Mouse (Mus musculus) C2C12 (cell line): ENCODE measurements at regions not wholly inside any gene's neighbourhood (a gene's known extent, or its start where the extent isn't known, plus 50 kb on each side); places are given as distances from the start of the nearest gene placed in this dataset.

Source experiments
- H3K27me3 ChIP-seq: one replicate; pipeline ENCODE4 v1.6.1; 2011; ENCODE audit not compliant: control insufficient read depth, insufficient read depth, insufficient read length
- H3K36me3 ChIP-seq: one replicate; pipeline ENCODE4 v1.6.1; 2011; ENCODE audit not compliant: control insufficient read depth, insufficient read depth
- H3K4me3 ChIP-seq: one replicate; pipeline ENCODE4 v1.5.1; 2011; ENCODE audit warnings: mild to moderate bottlenecking, control low read depth; ENCODE audit not compliant: poor library complexity, insufficient read depth, severe bottlenecking
- H3K79me2 ChIP-seq: one replicate; pipeline ENCODE4 v1.6.1; 2011; ENCODE audit not compliant: control insufficient read depth, insufficient read depth
- H3K79me3 ChIP-seq: one replicate; pipeline ENCODE4 v1.6.1; 2011; ENCODE audit warnings: low read depth, control low read depth
- H3ac ChIP-seq: one replicate; pipeline ENCODE3; 2011; ENCODE audit warnings: low read depth; ENCODE audit not compliant: control insufficient read depth, insufficient read length
- CEBPB ChIP-seq: IDR thresholded peaks from one replicate; pipeline ENCODE4 v1.6.1; 2011; ENCODE audit warnings: low read depth, mild to moderate bottlenecking, control low read depth, moderate library complexity
- CTCF ChIP-seq: IDR thresholded peaks from one replicate; pipeline ENCODE4 v1.5.1; 2011; ENCODE audit not compliant: control insufficient read depth, insufficient read depth, insufficient read length
- FOSL1 ChIP-seq: IDR thresholded peaks from one replicate; pipeline ENCODE4 v1.8.0; 2011; ENCODE audit warnings: mild to moderate bottlenecking, low read length; ENCODE audit not compliant: poor library complexity, insufficient read depth, severe bottlenecking
- MAX ChIP-seq: IDR thresholded peaks from one replicate; pipeline ENCODE4 v1.6.1; 2011; ENCODE audit warnings: mild to moderate bottlenecking, control low read depth
- MYOD1 ChIP-seq: IDR thresholded peaks from one replicate; pipeline ENCODE4 v1.6.1; 2011; ENCODE audit warnings: low read depth; ENCODE audit not compliant: control insufficient read depth, insufficient read length
- MYOG ChIP-seq: IDR thresholded peaks from one replicate; pipeline ENCODE4 v1.6.1; 2011; ENCODE audit not compliant: control insufficient read depth, insufficient read length; ENCODE audit errors: extremely low read depth
- USF1 ChIP-seq: IDR thresholded peaks from one replicate; pipeline ENCODE4 v1.6.1; 2011; ENCODE audit warnings: low read depth, mild to moderate bottlenecking, control low read depth, moderate library complexity

DNA sequence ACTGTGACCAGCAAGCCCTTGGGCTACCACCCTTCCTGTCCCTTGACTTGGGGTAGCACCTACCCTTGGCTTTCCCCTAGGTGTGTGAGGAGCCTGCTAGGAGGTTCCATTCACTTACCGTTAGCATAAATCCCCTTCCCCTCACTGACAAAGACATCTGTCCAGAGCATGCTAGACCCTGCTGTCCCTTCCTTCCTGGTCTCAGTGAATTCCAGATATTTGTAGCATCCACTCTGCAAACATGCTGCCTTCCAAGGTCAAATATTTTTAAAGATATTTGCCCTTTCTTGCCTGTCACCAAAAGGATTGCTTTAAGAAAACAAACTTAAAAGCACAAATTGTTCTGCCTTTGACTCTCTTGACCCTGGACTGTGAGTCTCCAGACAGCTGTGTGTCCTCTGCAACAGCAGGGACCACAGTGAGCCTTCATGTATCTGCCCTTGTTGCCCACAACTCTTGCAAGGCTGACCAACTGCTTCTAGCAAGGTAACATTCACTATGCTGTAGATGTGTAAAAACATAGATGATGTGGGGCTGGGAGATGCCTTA is 173.4 kb upstream of the Agap1 start:
- TF ChIP-seq CEBPB (no peak), MYOG (no peak), USF1 (no peak), MYOD1 (no peak), CTCF (no peak), FOSL1 (no peak), MAX (no peak)
- Histone ChIP-seq H3K36me3 (no peaks in the 10 kb centered on the region), H3K79me2 (no peaks in the 10 kb centered on the region), H3K27me3 (peaks cover 13% of the 10 kb centered on the region), H3ac (no peak overlapping the region), H3K79me3 (no peaks in the 10 kb centered on the region), H3K4me3 (no peak overlapping the region)

GRCm38 (mm10) chr1:89285041-89285440 is 169.6 kb upstream of the Agap1 start:
- no peak for TF ChIP-seq MYOD1
- no peak for TF ChIP-seq USF1
- H3K79me2 ChIP-seq: no peaks in the 10 kb centered on the region
- no peaks in the 10 kb centered on the region for H3K36me3 ChIP-seq
- H3K27me3 ChIP-seq: peaks cover 26% of the 10 kb centered on the region
- H3ac ChIP-seq: no peak overlapping the region
- H3K4me3 ChIP-seq: no peak overlapping the region
- no peaks in the 10 kb centered on the region for H3K79me3 ChIP-seq

DNA sequence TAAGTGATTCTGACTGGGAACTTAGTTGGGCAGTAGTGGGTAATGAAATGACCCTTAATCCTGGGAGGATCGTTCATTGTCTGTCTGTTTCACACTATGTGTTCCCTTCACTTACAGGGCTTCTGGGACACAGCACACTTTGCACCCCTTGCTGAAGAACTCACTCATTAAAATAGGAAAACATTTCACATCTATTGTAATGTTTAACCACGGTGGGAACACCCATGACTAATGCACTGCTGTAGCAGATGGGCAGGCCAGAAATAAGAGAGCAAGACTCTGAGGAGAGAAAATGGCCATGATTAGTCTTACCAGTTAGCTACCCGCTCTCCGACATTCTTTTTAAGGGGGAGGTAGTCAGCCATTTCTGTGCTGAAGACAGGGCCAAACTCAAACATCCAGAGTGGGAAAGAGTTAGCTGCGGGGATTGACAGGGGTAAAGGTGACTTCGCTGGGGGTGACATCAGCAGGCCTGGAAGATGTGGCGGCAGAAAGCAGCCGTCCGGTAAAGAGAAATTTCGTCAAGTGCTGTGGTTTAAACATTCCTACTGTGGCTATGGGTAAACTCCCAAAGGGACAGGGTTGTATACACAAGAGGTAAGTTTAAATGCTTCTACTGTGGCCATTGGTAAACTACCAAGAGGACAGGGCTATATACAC is 167.3 kb upstream of the Agap1 start:
- Histone ChIP-seq H3ac (no peak overlapping the region), H3K4me3 (no peak overlapping the region), H3K27me3 (peaks cover 26% of the 10 kb centered on the region), H3K36me3 (no peaks in the 10 kb centered on the region), H3K79me3 (no peaks in the 10 kb centered on the region), H3K79me2 (no peaks in the 10 kb centered on the region)
- TF ChIP-seq FOSL1 (no peak), CTCF (no peak), CEBPB (no peak), MYOG (no peak), MAX (no peak), USF1 (no peak), MYOD1 (no peak)

DNA sequence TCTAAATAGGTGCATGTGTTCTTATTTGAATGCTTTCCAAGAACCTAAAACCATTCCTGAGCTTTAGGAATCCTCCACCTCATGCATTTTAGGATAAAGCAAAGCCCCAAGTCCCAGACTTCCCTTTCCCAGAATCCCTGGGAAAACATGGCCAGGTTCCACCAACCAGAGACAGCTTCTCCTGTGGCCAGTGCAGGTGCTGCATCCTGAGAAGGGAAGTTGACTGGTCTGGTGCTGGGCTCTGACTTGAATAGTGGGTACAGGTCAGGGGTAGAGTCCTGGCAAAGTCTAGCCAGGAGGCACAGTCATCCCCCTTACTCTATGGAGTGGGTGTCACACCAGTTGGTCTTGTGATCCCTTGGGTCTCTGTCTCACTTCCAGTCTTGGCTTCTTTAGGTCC is 166.6 kb upstream of the Agap1 start:
- no peaks in the 10 kb centered on the region for H3K36me3 ChIP-seq
- no peak for TF ChIP-seq CEBPB
- no peak for TF ChIP-seq MAX
- no peak for TF ChIP-seq MYOG
- TF ChIP-seq FOSL1: no peak
- TF ChIP-seq USF1: no peak
- no peak for TF ChIP-seq CTCF
- no peak for TF ChIP-seq MYOD1

GRCm38 (mm10) chr1:89288921-89289320 is 165.7 kb upstream of the Agap1 start:
- Histone ChIP-seq H3ac (no peak overlapping the region), H3K27me3 (peaks cover 21% of the 10 kb centered on the region), H3K79me3 (no peaks in the 10 kb centered on the region), H3K4me3 (no peak overlapping the region), H3K36me3 (no peaks in the 10 kb centered on the region), H3K79me2 (no peaks in the 10 kb centered on the region)
- TF ChIP-seq MAX (no peak), USF1 (no peak), FOSL1 (no peak), CTCF (no peak), MYOG (no peak), CEBPB (no peak)

More for the DNA sequence above, 166.6 kb upstream of the Agap1 start:
- no peaks in the 10 kb centered on the region for H3K79me3 ChIP-seq
- no peak overlapping the region for H3K4me3 ChIP-seq
- peaks cover 25% of the 10 kb centered on the region for H3K27me3 ChIP-seq
- no peaks in the 10 kb centered on the region for H3K79me2 ChIP-seq
- H3ac ChIP-seq: no peak overlapping the region

DNA sequence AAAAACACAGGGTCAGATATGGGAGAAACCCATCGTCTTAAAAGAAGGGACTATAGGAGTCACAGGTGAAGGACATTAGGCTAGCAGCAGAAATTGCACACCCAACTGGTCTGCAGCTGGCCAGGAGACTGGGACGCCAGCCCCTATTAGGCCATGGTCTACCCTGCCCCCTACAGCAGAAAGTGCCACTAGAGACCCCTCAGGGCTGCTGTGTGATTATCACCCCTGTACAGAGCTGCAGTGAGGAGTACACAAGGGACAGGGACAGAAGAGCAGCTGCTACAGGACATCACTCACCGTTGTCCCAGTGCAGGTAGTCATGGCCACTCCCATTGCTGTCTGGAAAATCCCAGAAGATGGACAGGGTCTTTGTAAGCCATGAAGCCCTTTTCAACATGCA is 157.9 kb upstream of the Agap1 start:
- Histone ChIP-seq H3ac (no peak overlapping the region), H3K79me3 (no peaks in the 10 kb centered on the region), H3K4me3 (no peak overlapping the region), H3K27me3 (peaks cover 26% of the 10 kb centered on the region), H3K36me3 (no peaks in the 10 kb centered on the region), H3K79me2 (no peaks in the 10 kb centered on the region)
- TF ChIP-seq CTCF: no peak
- no peak for TF ChIP-seq FOSL1
- no peak for TF ChIP-seq CEBPB
- TF ChIP-seq MYOG: no peak
- TF ChIP-seq MAX: no peak
- no peak for TF ChIP-seq MYOD1
- no peak for TF ChIP-seq USF1
